Mouse (Mus musculus) T-helper 2 cell (primary cell): ENCODE results near the gene Cpsf3.

Experiments
- in situ Hi-C: fragments of 300-600 bp; cut with MboI, MseI; formaldehyde crosslinking; loops from one replicate; pipeline ENCODE4 v1.15.1; 2025; ENCODE audit warnings: high pct_unique_total_duplicates

Gene Cpsf3

GRCm38 (mm10) chr12:21330961-21331576, 45.9 kb downstream of the Cpsf3 start:
- in situ Hi-C loops, result loop anchor here (25.0 kb wide), 1 partner anchor 281 kb away; no protein-coding TSS in a partner anchor

GRCm38 (mm10) chr12:21331711-21332110, 46.5 kb downstream of the Cpsf3 start:
- in situ Hi-C loops, result loop anchor here (25.0 kb wide), 1 partner anchor 281 kb away; no protein-coding TSS in a partner anchor

GRCm38 (mm10) chr12:21333021-21333420, 47.8 kb downstream of the Cpsf3 start:
- in situ Hi-C loops, result loop anchor here (25.0 kb wide), 1 partner anchor 279 kb away; no protein-coding TSS in a partner anchor

GRCm38 (mm10) chr12:21333766-21334165, 48.6 kb downstream of the Cpsf3 start:
- in situ Hi-C loops, result loop anchor here (25.0 kb wide), 1 partner anchor 279 kb away; no protein-coding TSS in a partner anchor

- in situ Hi-C loops, result loop anchor here (25.0 kb wide), 1 partner anchor 276 kb away; no protein-coding TSS in a partner anchor
Measured at GRCm38 (mm10) chr12:21335869-21336268, 50.7 kb downstream of the Cpsf3 start.

GRCm38 (mm10) chr12:21337171-21337570, 52.0 kb downstream of the Cpsf3 start:
- in situ Hi-C loops, result loop anchor here (25.0 kb wide), 1 partner anchor 275 kb away; no protein-coding TSS in a partner anchor

GRCm38 (mm10) chr12:21340674-21341073, 55.5 kb downstream of the Cpsf3 start:
- in situ Hi-C loops, result loop anchor here (25.0 kb wide), 1 partner anchor 272 kb away; no protein-coding TSS in a partner anchor

- in situ Hi-C loops, result loop anchor here (25.0 kb wide), 1 partner anchor 265 kb away; no protein-coding TSS in a partner anchor
Measured at GRCm38 (mm10) chr12:21346972-21347371, 61.8 kb downstream of the Cpsf3 start.

- in situ Hi-C loops, result no loop called here
Measured at GRCm38 (mm10) chr12:21350113-21350876, 65.1 kb downstream of the Cpsf3 start.

GRCm38 (mm10) chr12:21353681-21354080, 68.5 kb downstream of the Cpsf3 start:
- in situ Hi-C loops, result no loop called here

GRCm38 (mm10) chr12:21362686-21363085, 77.5 kb downstream of the Cpsf3 start:
- in situ Hi-C loops, result no loop called here

GRCm38 (mm10) chr12:21363195-21363594, 78.0 kb downstream of the Cpsf3 start:
- in situ Hi-C loops, result no loop called here
